Mouse (Mus musculus) midbrain, postnatal 0 days (tissue): ENCODE data around the gene Aste1. TPM values are rescaled to one million over a fixed set of nuclear protein-coding genes. Genes with fewer than 3 reads are reported as not detected.

ENCODE experiments used
- ATAC-seq: fragments of 200-750 bp; cut with Nextera tagmentation; 2 replicates; pipeline ENCODE4 v1.8.0; 2017; ENCODE audit warnings: moderate number of reproducible peaks, mild to moderate bottlenecking, moderate TSS enrichment, moderate library complexity; ENCODE audit not compliant: low FRiP score
- DNase-seq: peaks from one replicate; pipeline ENCODE4 v3.0.0-alpha.2; 2015; ENCODE audit warnings: low spot score
- H3K27ac ChIP-seq: fragments of 300-500 bp; sonication (generic); 2 replicates; pipeline ENCODE4 v1.5.1; 2014; ENCODE audit warnings: low read depth, mild to moderate bottlenecking, low read length, mixed read lengths
- H3K27me3 ChIP-seq: fragments of 300-500 bp; sonication (generic); 2 replicates; pipeline ENCODE4 v1.6.1; 2014; ENCODE audit warnings: low read length, control low read depth, mixed read lengths; ENCODE audit not compliant: insufficient read depth
- H3K36me3 ChIP-seq: fragments of 300-500 bp; sonication (generic); 2 replicates; pipeline ENCODE4 v1.6.1; 2014; ENCODE audit warnings: low read length, control low read depth, mixed read lengths; ENCODE audit not compliant: insufficient read depth
- H3K4me1 ChIP-seq: fragments of 300-500 bp; sonication (generic); 2 replicates; pipeline ENCODE4 v1.6.1; 2014; ENCODE audit warnings: mild to moderate bottlenecking, control low read depth, antibody characterized with exemption, low read length, mixed read lengths; ENCODE audit not compliant: insufficient read depth
- H3K4me2 ChIP-seq: fragments of 300-500 bp; sonication (generic); 2 replicates; pipeline ENCODE4 v1.6.1; 2014; ENCODE audit warnings: low read depth, mild to moderate bottlenecking, low read length, mixed read lengths; ENCODE audit not compliant: poor library complexity, severe bottlenecking
- H3K4me3 ChIP-seq: fragments of 300-500 bp; sonication (generic); 2 replicates; pipeline ENCODE4 v1.5.1; 2014; ENCODE audit warnings: low read depth, mild to moderate bottlenecking, low read length, moderate library complexity
- H3K9ac ChIP-seq: fragments of 300-500 bp; sonication (generic); replicated peaks from 2 replicates; pipeline ENCODE4 v1.6.1; 2014; ENCODE audit warnings: mild to moderate bottlenecking, low read length, moderate library complexity, mixed read lengths; ENCODE audit not compliant: poor library complexity, severe bottlenecking
- H3K9me3 ChIP-seq: fragments of 300-500 bp; sonication (generic); 2 replicates; pipeline ENCODE4 v1.6.1; 2016; ENCODE audit warnings: low read length, control low read depth
- CTCF ChIP-seq: IDR thresholded peaks from 2 replicates; pipeline ENCODE4 v1.5.1; 2016; ENCODE audit warnings: antibody characterized with exemption, mild to moderate bottlenecking
- WGBS: fragments of 180-500 bp; shearing (Covaris S2); extraction: QIAGEN DNeasy Blood & Tissue Kit; methylation state at CpG from one replicate; pipeline ENCODE4 v1.1.7; 2014; 5-methylcytosine and 5-hydroxymethylcytosine counted together
- polyA plus RNA-seq: library from polyadenylated mRNA; unstranded; fragments of >200 nt; fragmentation: Nextera tagmentation; extraction: Ambion mirVana; gene quantifications from 2 replicates; pipeline ENCODE4 v1.2.1, GENCODE M21; 2015
- total RNA-seq: library from RNA; depleted of rRNA; stranded (reverse); fragments of >200 nt; gene quantifications from 2 replicates; pipeline ENCODE4 v1.2.3, GENCODE M21; 2014

The Aste1 gene
- total and polyA plus RNA-seq, 2 experiments from 2014 or later = 7.3 to 8.5 TPM

- no peak for ATAC-seq
- WGBS = 90% methylated on average over 3 of the region's 3 CpGs
Measured at GRCm38 (mm10) chr9:105368605-105369004, 26.6 kb upstream of the Aste1 start.

DNA sequence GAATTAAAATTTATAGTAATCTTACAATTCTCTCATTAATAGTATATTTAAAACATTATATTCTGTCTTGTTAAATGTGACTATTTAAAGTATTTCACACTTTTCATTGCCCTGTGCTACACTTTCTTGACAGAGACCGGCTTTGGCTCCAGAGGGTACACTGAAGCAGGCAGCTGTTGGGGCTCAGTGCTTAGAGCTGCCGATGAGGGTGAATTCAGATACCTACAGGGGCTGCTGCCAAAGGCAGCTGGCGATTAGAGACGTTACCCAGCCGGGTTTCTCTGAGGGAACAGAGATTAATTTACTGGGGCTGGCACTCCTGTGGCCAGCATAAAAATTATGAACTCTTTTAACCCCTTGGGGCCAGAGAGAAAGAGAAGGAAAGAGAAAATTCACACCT is 20.8 kb upstream of the Aste1 start:
- no peak for ATAC-seq
- Histone ChIP-seq H3K27ac (no peak overlapping the region), H3K9me3 (no peaks in the 10 kb centered on the region), H3K27me3 (no peaks in the 10 kb centered on the region), H3K4me1 (no peaks in the 10 kb centered on the region), H3K9ac (no peak overlapping the region), H3K4me2 (no peak overlapping the region), H3K4me3 (no peak overlapping the region), H3K36me3 (no peaks in the 10 kb centered on the region)
- no peak for TF ChIP-seq CTCF
- no peak for DNase-seq
- 45% methylated on average over 5 of the region's 5 CpGs for WGBS

More at GRCm38 (mm10) chr9:105368605-105369004, 26.6 kb upstream of the Aste1 start:
- DNase-seq = no peak
- no peak overlapping the region for H3K27ac ChIP-seq
- TF ChIP-seq CTCF = no peak
- no peaks in the 10 kb centered on the region for H3K9me3 ChIP-seq
- no peaks in the 10 kb centered on the region for H3K27me3 ChIP-seq
- no peak overlapping the region for H3K4me3 ChIP-seq
- no peaks in the 10 kb centered on the region for H3K36me3 ChIP-seq
- H3K4me1 ChIP-seq = no peaks in the 10 kb centered on the region
- H3K4me2 ChIP-seq = no peak overlapping the region
- H3K9ac ChIP-seq = no peak overlapping the region

DNA sequence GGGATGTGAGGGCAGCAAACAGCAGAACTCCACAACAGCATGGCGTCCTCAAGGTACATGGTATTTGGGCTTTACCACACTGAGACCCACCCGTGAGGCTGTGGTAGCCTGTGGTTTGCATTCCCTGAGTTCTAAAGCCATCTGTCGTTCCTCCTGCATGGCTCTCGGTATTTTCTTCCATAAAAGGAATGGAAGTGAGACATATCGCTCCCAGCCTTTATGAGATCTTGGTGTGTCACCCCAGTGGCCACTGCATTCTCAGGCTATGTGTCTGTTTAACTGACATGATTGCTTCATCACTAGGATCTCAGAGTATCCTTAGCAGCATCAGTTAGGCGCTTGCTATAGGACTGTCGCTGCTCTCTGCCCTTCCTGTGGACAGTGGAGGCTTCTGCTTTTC is 18.8 kb upstream of the Aste1 start:
- TF ChIP-seq CTCF = no peak
- no peak overlapping the region for H3K9ac ChIP-seq
- no peaks in the 10 kb centered on the region for H3K36me3 ChIP-seq
- DNase-seq (no peak), ATAC-seq (no peak)
- no peaks in the 10 kb centered on the region for H3K4me1 ChIP-seq
- H3K4me2 ChIP-seq = no peak overlapping the region
- H3K27me3 ChIP-seq = no peaks in the 10 kb centered on the region
- H3K4me3 ChIP-seq = no peak overlapping the region
- H3K27ac ChIP-seq = no peak overlapping the region
- no peaks in the 10 kb centered on the region for H3K9me3 ChIP-seq
- 61% methylated on average over 7 of the region's 7 CpGs for WGBS

- 76% methylated on average over 7 of the region's 7 CpGs for WGBS
- H3K9ac ChIP-seq = no peak overlapping the region
Measured at GRCm38 (mm10) chr9:105376954-105377530, 18.1 kb upstream of the Aste1 start.

DNA sequence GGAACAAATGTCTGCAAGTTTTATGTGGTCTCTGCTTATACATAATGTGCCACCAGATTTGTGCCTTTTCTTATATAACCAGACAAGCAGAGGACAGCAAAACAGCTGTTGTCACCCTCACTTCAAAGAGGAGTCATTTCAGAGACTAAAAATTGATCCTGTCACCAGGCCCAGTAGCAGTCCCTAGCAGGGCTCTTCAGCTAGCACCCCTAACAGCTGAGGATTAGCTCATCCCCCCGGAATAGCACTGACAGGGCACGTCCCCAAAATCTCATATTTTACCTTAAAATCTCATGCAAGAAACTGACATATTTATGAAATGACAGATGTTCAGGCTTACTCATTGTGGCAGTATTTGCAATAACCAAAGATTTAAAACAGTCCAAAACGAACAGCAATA is 17.6 kb upstream of the Aste1 start:
- Histone ChIP-seq H3K4me3 (no peak overlapping the region), H3K9ac (no peak overlapping the region), H3K4me1 (no peaks in the 10 kb centered on the region), H3K27ac (no peak overlapping the region), H3K4me2 (no peak overlapping the region), H3K9me3 (no peaks in the 10 kb centered on the region), H3K36me3 (no peaks in the 10 kb centered on the region), H3K27me3 (no peaks in the 10 kb centered on the region)
- TF ChIP-seq CTCF = no peak
- ATAC-seq (no peak), DNase-seq (no peak)
- WGBS = 53% methylated on average over 3 of the region's 3 CpGs

More at GRCm38 (mm10) chr9:105376954-105377530, 18.1 kb upstream of the Aste1 start:
- no peak overlapping the region for H3K4me2 ChIP-seq
- H3K9me3 ChIP-seq = no peaks in the 10 kb centered on the region
- H3K4me1 ChIP-seq = no peaks in the 10 kb centered on the region
- no peak overlapping the region for H3K27ac ChIP-seq
- peak; percentile 93 for TF ChIP-seq CTCF
- H3K36me3 ChIP-seq = no peaks in the 10 kb centered on the region
- H3K27me3 ChIP-seq = no peaks in the 10 kb centered on the region
- ATAC-seq (no peak), DNase-seq (peak; percentile 69)
- H3K4me3 ChIP-seq = no peak overlapping the region

GRCm38 (mm10) chr9:105379533-105380145 is 15.6 kb upstream of the Aste1 start:
- H3K9me3 ChIP-seq = no peaks in the 10 kb centered on the region
- no peak overlapping the region for H3K9ac ChIP-seq
- 25% methylated on average over 8 of the region's 8 CpGs for WGBS
- no peak overlapping the region for H3K4me3 ChIP-seq
- no peaks in the 10 kb centered on the region for H3K4me1 ChIP-seq
- H3K4me2 ChIP-seq = no peak overlapping the region
- TF ChIP-seq CTCF = no peak
- peak; percentile 49; the same call in 1 of the 2 replicates for ATAC-seq
- no peak for DNase-seq
- H3K27me3 ChIP-seq = no peaks in the 10 kb centered on the region
- no peak overlapping the region for H3K27ac ChIP-seq
- H3K36me3 ChIP-seq = no peaks in the 10 kb centered on the region
